Mouse (Mus musculus): ENCODE data around the gene Dcaf6. TPM values are rescaled to one million over a fixed set of nuclear protein-coding genes. Genes with fewer than 3 reads are reported as not detected.

Dcaf6 gene
- polyA plus RNA-seq, 1 experiment from 2014 or later: 15.6 TPM

GRCm38 (mm10) chr1:165304341-165304740, 155.9 kb downstream of the Dcaf6 start:
- Histone ChIP-seq H3K36me3 (peaks cover 31% of the 10 kb centered on the region), H3K9ac (no peak overlapping the region), H3K4me2 (no peak overlapping the region), H3K27me3 (no peaks in the 10 kb centered on the region), H3K4me1 (peaks cover 9% of the 10 kb centered on the region; the same call in 1 of the 2 replicates), H3K4me3 (replicated peaks) (no peak overlapping the region), H3K9me3 (replicated peaks) (no peaks in the 10 kb centered on the region), H3K27ac (no peak overlapping the region)
- WGBS: 92% methylated on average over 7 of the region's 7 CpGs
- ATAC-seq (replicated peaks; ENCODE audit: low FRiP score): no peak

- peak overlapping the region; percentile 28 for H3K27ac ChIP-seq
- H3K9me3 ChIP-seq (replicated peaks): no peaks in the 10 kb centered on the region
- no peak overlapping the region for H3K9ac ChIP-seq
- no peaks in the 10 kb centered on the region for H3K27me3 ChIP-seq
- 62% methylated on average over 6 of the region's 6 CpGs for WGBS
- peaks cover 9% of the 10 kb centered on the region; the same call in 1 of the 2 replicates for H3K4me1 ChIP-seq
- H3K36me3 ChIP-seq: peaks cover 21% of the 10 kb centered on the region
- no peak overlapping the region for H3K4me3 ChIP-seq (replicated peaks)
- ATAC-seq (replicated peaks; ENCODE audit: low FRiP score): peak; percentile 47
- H3K4me2 ChIP-seq: no peak overlapping the region
These were observed 157.1 kb downstream of the Dcaf6 start for GRCm38 (mm10) chr1:165303209-165303608.

GRCm38 (mm10) chr1:165302455-165303208, 157.6 kb downstream of the Dcaf6 start:
- Histone ChIP-seq H3K4me2 (no peak overlapping the region), H3K4me1 (peaks cover 9% of the 10 kb centered on the region; the same call in 1 of the 2 replicates), H3K4me3 (replicated peaks) (no peak overlapping the region), H3K9ac (no peak overlapping the region), H3K36me3 (peaks cover 15% of the 10 kb centered on the region), H3K9me3 (replicated peaks) (no peaks in the 10 kb centered on the region), H3K27ac (peak overlapping the region; percentile 28), H3K27me3 (no peaks in the 10 kb centered on the region)
- 76% methylated on average over 13 of the region's 13 CpGs for WGBS
- peak; percentile 78 for ATAC-seq (replicated peaks; ENCODE audit: low FRiP score)

GRCm38 (mm10) chr1:165301567-165301966, 158.7 kb downstream of the Dcaf6 start:
- peaks cover 6% of the 10 kb centered on the region for H3K36me3 ChIP-seq
- WGBS: 90% methylated on average over 2 of the region's 2 CpGs
- H3K27ac ChIP-seq: no peak overlapping the region
- no peaks in the 10 kb centered on the region for H3K9me3 ChIP-seq (replicated peaks)
- H3K4me3 ChIP-seq (replicated peaks): no peak overlapping the region
- no peak overlapping the region for H3K4me2 ChIP-seq
- peaks cover 9% of the 10 kb centered on the region; the same call in 1 of the 2 replicates for H3K4me1 ChIP-seq
- H3K27me3 ChIP-seq: no peaks in the 10 kb centered on the region
- no peak overlapping the region for H3K9ac ChIP-seq
- ATAC-seq (replicated peaks; ENCODE audit: low FRiP score): no peak

- 15% methylated on average over 3 of the region's 3 CpGs for WGBS
- ATAC-seq (replicated peaks; ENCODE audit: low FRiP score): peak; percentile 64; the same call in 1 of the 2 replicates
- Histone ChIP-seq H3K9me3 (replicated peaks) (no peaks in the 10 kb centered on the region), H3K27ac (no peak overlapping the region), H3K4me1 (peaks cover 9% of the 10 kb centered on the region; the same call in 1 of the 2 replicates), H3K9ac (no peak overlapping the region), H3K36me3 (peaks cover 5% of the 10 kb centered on the region), H3K4me2 (no peak overlapping the region), H3K4me3 (replicated peaks) (no peak overlapping the region), H3K27me3 (no peaks in the 10 kb centered on the region)
These were observed 159.2 kb downstream of the Dcaf6 start for GRCm38 (mm10) chr1:165301108-165301507.

GRCm38 (mm10) chr1:165295489-165295888, 164.8 kb downstream of the Dcaf6 start, which contains the start of gene Gpr161:
Gpr161 (plus strand) TSS chr1:165295789.
- no peak within 1 kb of the TSS for H3K4me3 ChIP-seq (replicated peaks)
- H3K9ac ChIP-seq: no peak within 1 kb of the TSS
- WGBS: 89% methylated on average over 1 of the region's 1 CpGs
- no peak within 1 kb of the TSS for H3K4me2 ChIP-seq
- no peak within 1 kb of the TSS for H3K27ac ChIP-seq
- no peaks in the 10 kb centered on the region for H3K4me1 ChIP-seq
- ATAC-seq (replicated peaks; ENCODE audit: low FRiP score): no peak
- no peaks in the 10 kb centered on the region for H3K27me3 ChIP-seq
- H3K9me3 ChIP-seq (replicated peaks): no peaks in the 10 kb centered on the region
- H3K36me3 ChIP-seq: peaks cover 29% of the 10 kb centered on the region; the same call in 1 of the 2 replicates

GRCm38 (mm10) chr1:165291606-165292005, 168.7 kb downstream of the Dcaf6 start:
- H3K27ac ChIP-seq: no peak overlapping the region
- peaks cover 29% of the 10 kb centered on the region; the same call in 1 of the 2 replicates for H3K36me3 ChIP-seq
- H3K4me2 ChIP-seq: no peak overlapping the region
- H3K4me1 ChIP-seq: no peaks in the 10 kb centered on the region
- ATAC-seq (replicated peaks; ENCODE audit: low FRiP score): no peak
- H3K9me3 ChIP-seq (replicated peaks): no peaks in the 10 kb centered on the region
- H3K4me3 ChIP-seq (replicated peaks): no peak overlapping the region
- no peak overlapping the region for H3K9ac ChIP-seq
- H3K27me3 ChIP-seq: no peaks in the 10 kb centered on the region
- 80% methylated on average over 6 of the region's 6 CpGs for WGBS

- 91% methylated on average over 4 of the region's 4 CpGs for WGBS
These were observed 170.4 kb downstream of the Dcaf6 start for GRCm38 (mm10) chr1:165289831-165290230.

GRCm38 (mm10) chr1:165288165-165288564, 172.1 kb downstream of the Dcaf6 start:
- no peak overlapping the region for H3K4me2 ChIP-seq
- no peak for ATAC-seq (replicated peaks; ENCODE audit: low FRiP score)
- H3K36me3 ChIP-seq: peaks cover 4% of the 10 kb centered on the region; the same call in 1 of the 2 replicates
- no peak overlapping the region for H3K9ac ChIP-seq
- 91% methylated on average over 9 of the region's 9 CpGs for WGBS
- H3K4me1 ChIP-seq: peaks cover 14% of the 10 kb centered on the region
- H3K27ac ChIP-seq: no peak overlapping the region
- no peaks in the 10 kb centered on the region for H3K9me3 ChIP-seq (replicated peaks)
- H3K4me3 ChIP-seq (replicated peaks): no peak overlapping the region
- no peaks in the 10 kb centered on the region for H3K27me3 ChIP-seq

More at GRCm38 (mm10) chr1:165289831-165290230, 170.4 kb downstream of the Dcaf6 start:
- Histone ChIP-seq H3K9ac (no peak overlapping the region), H3K4me2 (no peak overlapping the region), H3K9me3 (replicated peaks) (no peaks in the 10 kb centered on the region), H3K4me3 (replicated peaks) (no peak overlapping the region), H3K36me3 (peaks cover 14% of the 10 kb centered on the region; the same call in 1 of the 2 replicates), H3K27ac (no peak overlapping the region), H3K27me3 (no peaks in the 10 kb centered on the region), H3K4me1 (0 out of 2 replicates have a peak, but pooled peaks cover 3% of the 10 kb centered on the region)
- ATAC-seq (replicated peaks; ENCODE audit: low FRiP score): no peak

GRCm38 (mm10) chr1:165284096-165284495, 176.2 kb downstream of the Dcaf6 start:
- H3K27me3 ChIP-seq: no peaks in the 10 kb centered on the region
- no peak overlapping the region for H3K27ac ChIP-seq
- H3K9ac ChIP-seq: no peak overlapping the region
- ATAC-seq (replicated peaks; ENCODE audit: low FRiP score): no peak
- 67% methylated on average over 7 of the region's 7 CpGs for WGBS
- H3K4me1 ChIP-seq: peaks cover 36% of the 10 kb centered on the region
- H3K36me3 ChIP-seq: no peaks in the 10 kb centered on the region
- H3K4me2 ChIP-seq: 0 out of 2 replicates have a peak overlapping the region, but pooled peaks have one; percentile 80
- H3K4me3 ChIP-seq (replicated peaks): no peak overlapping the region
- no peaks in the 10 kb centered on the region for H3K9me3 ChIP-seq (replicated peaks)

GRCm38 (mm10) chr1:165282967-165283345, 177.3 kb downstream of the Dcaf6 start:
- H3K4me2 ChIP-seq: peak overlapping the region; percentile 80

GRCm38 (mm10) chr1:165282222-165282966, 177.9 kb downstream of the Dcaf6 start:
- peak overlapping the region; percentile 80 for H3K4me3 ChIP-seq (replicated peaks)
- H3K36me3 ChIP-seq: no peaks in the 10 kb centered on the region
- peak overlapping the region; percentile 80 for H3K4me2 ChIP-seq
- H3K9ac ChIP-seq: peak overlapping the region; percentile 73
- H3K9me3 ChIP-seq (replicated peaks): no peaks in the 10 kb centered on the region
- WGBS: 1% methylated on average over 33 of the region's 35 CpGs
- H3K27me3 ChIP-seq: no peaks in the 10 kb centered on the region
- ATAC-seq (replicated peaks; ENCODE audit: low FRiP score): peak; percentile 63
- peak overlapping the region; percentile 91 for H3K27ac ChIP-seq
- peaks cover 36% of the 10 kb centered on the region for H3K4me1 ChIP-seq

More at GRCm38 (mm10) chr1:165282967-165283345, 177.3 kb downstream of the Dcaf6 start:
- WGBS: 18% methylated on average over 7 of the region's 7 CpGs
- no peak overlapping the region for H3K27ac ChIP-seq
- no peaks in the 10 kb centered on the region for H3K36me3 ChIP-seq
- no peak overlapping the region; the same call in 1 of the 2 replicates for H3K9ac ChIP-seq
- no peaks in the 10 kb centered on the region for H3K9me3 ChIP-seq (replicated peaks)
- H3K4me1 ChIP-seq: peaks cover 36% of the 10 kb centered on the region
- no peaks in the 10 kb centered on the region for H3K27me3 ChIP-seq
- no peak for ATAC-seq (replicated peaks; ENCODE audit: low FRiP score)
- H3K4me3 ChIP-seq (replicated peaks): peak overlapping the region; percentile 80

Data from kidney, embryonic 15.5 days (tissue).